Mouse (Mus musculus) testis, adult 10 weeks (tissue): ENCODE data around the gene Gm7173. TPM values are rescaled to one million over a fixed set of nuclear protein-coding genes. Genes with fewer than 3 reads are reported as not detected.

Experiments used
- polyA plus RNA-seq: library from polyadenylated mRNA; stranded (reverse); fragments of 350-450 nt; fragmentation: Illumina TruSeq; extraction: RNeasy Lipid Tissue Mini Kit (QIAGEN cat#74804); gene quantifications from one replicate; pipeline ENCODE4 v1.2.3, GENCODE M21; 2014; ENCODE audit warnings: low read depth, low replicate concordance

Gm7173 gene
- 23.2 TPM for polyA plus RNA-seq

DNA sequence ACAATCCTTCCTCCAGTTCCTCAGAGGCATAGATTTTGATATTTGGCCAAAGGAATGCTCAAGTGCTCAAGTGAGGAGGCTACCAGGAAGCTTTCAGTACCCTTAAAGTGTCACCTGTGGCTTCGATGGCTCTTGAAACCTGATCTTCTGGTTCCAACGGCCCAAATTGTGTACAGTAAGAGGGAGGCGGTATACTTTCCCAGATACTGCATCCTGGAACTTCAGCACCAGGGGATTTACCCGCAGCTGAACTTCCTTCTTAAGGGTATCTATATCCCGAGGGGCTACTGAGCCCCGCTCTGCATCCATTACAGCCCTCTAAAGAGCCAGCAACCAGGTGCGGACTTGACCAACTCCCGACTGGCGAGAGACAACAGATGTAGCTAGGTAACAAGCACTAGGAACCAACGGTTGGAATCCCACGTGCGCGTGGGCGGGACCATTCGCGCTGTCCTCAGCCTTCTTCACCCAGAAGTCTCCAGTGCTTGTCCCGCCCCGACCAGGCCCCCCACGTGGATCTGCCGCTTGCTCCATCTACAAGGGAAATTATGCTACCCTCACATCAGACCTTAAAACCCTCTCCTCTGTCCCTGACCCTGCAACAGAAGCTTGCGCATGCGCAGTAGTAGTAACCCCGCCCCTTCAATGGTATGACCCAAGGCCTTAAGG, at the start of gene Gm7173:
Gene Gm7173 (minus strand): TSS at position 309 of the 669 bp plus-strand sequence.

Other genes with a start within 250 kb of the Gm7173 start
- 66.1 TPM for gene Mageb16, start 154.2 kb upstream of the Gm7173 start, polyA plus RNA-seq